ENCODE assay signal across 22 mouse cellular contexts in the genomic region with DNA sequence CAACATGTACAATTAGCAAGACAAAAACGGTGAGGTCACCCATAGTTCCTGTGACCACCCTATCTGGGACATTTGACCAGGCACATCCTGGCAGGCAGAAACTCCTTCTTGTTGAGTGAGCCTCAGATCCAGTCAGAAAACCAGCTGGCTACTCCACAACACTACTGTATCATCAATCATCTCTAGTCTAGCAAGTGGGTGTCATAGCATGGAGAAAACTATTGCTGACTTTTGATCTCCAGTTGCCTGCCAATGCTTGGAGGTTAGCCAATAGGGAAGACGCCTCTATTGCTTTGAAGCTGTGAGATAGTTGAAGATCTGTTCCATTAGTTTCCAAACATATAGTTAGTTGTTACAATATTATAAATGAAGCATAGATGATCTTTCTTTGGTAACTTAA.
"Had no signal": no experiment of that assay in that cellular context is flagged by ENCODE, and none has a peak within 500 bp of the region (broad histone marks: within the 10 kb centered on the region; RNA-seq: fewer than 3 reads in every experiment).

No protein-coding gene starts in this region.

- H3K36me3 ChIP-seq: heart, embryonic 13.5 days; heart, embryonic 15.5 days; hindbrain, embryonic 13.5 days; hindbrain, embryonic 15.5 days; limb, embryonic 13.5 days; limb, embryonic 15.5 days had no signal

- H3K9me3 ChIP-seq: heart, embryonic 13.5 days; heart, embryonic 15.5 days; hindbrain, embryonic 13.5 days; hindbrain, embryonic 15.5 days; limb, embryonic 13.5 days; limb, embryonic 15.5 days had no signal

- H3K27ac ChIP-seq: heart, adult 2 months; heart, embryonic 13.5 days; heart, embryonic 15.5 days; hindbrain, embryonic 13.5 days; hindbrain, embryonic 15.5 days; hindbrain, postnatal 0 days; limb, embryonic 13.5 days; limb, embryonic 15.5 days had no signal

- DNase-seq: forebrain, postnatal 0 days; gastrocnemius, postnatal 14 days; gastrocnemius, postnatal 36 days; heart, adult 11 months; heart, adult 2 months; heart, postnatal 14 days; heart, postnatal 36 days; kidney, adult 18-20 months; kidney, postnatal 10 days; kidney, postnatal 36 days; layer of hippocampus, adult 9-11 months; layer of hippocampus, postnatal 36 days; left cerebral cortex, postnatal 4 days had no signal

- H3K4me1 ChIP-seq: heart, embryonic 13.5 days; heart, embryonic 15.5 days; hindbrain, embryonic 13.5 days; hindbrain, embryonic 15.5 days; limb, embryonic 13.5 days; limb, embryonic 15.5 days had no signal

- H3K4me2 ChIP-seq: heart, embryonic 11.5 days; heart, embryonic 13.5 days; heart, embryonic 15.5 days; hindbrain, embryonic 13.5 days; hindbrain, embryonic 15.5 days; limb, embryonic 13.5 days; limb, embryonic 15.5 days had no signal

- H3K4me3 ChIP-seq: heart, adult 2 months; heart, embryonic 13.5 days; heart, embryonic 15.5 days; hindbrain, embryonic 13.5 days; hindbrain, embryonic 15.5 days; limb, embryonic 13.5 days; limb, embryonic 15.5 days had no signal

- ATAC-seq: forebrain, postnatal 0 days; hindbrain, postnatal 0 days; intestine, embryonic 16.5 days had no signal

- H3K9ac ChIP-seq: forebrain, postnatal 0 days; heart, embryonic 13.5 days; heart, embryonic 15.5 days; hindbrain, embryonic 13.5 days; hindbrain, embryonic 15.5 days; limb, embryonic 13.5 days; limb, embryonic 15.5 days had no signal

- H3K27me3 ChIP-seq: heart, embryonic 13.5 days; heart, embryonic 15.5 days; hindbrain, embryonic 13.5 days; hindbrain, embryonic 15.5 days; limb, embryonic 13.5 days; limb, embryonic 15.5 days had no signal
